ENCODE assay signal across 8 mouse cellular contexts in genomic region chr8:127063551-127064360, GRCm38 (mm10). TPM values are rescaled to one million over a fixed set of nuclear protein-coding genes. Genes with fewer than 3 reads are reported as not detected.
DNase-seq lines count a peak whose midpoint lies in the region; ATAC-seq and TF ChIP-seq lines count a peak whose summit lies in the region.

TSS of gene Pard3 (plus strand) at chr8:127063893.

- peaks cover 2% of the 10 kb centered on the region; the same call in 1 of the 2 replicates for H3K27me3 ChIP-seq in forebrain, embryonic 16.5 days (replicated peaks; ENCODE audit: control insufficient read depth, insufficient read depth, low read length)
- H3K27me3 ChIP-seq in liver, postnatal 0 days (ENCODE audit: insufficient read depth, low read length): peaks cover 26% of the 10 kb centered on the region

- TF ChIP-seq CTCF in liver, postnatal 0 days (IDR thresholded peaks at IDR 0.05; ENCODE audit: low read depth): peak; percentile 37

- H3K4me2 ChIP-seq in forebrain, embryonic 16.5 days (ENCODE audit: low read length): peak within 1 kb of the TSS; percentile 89
- H3K4me2 ChIP-seq in liver, postnatal 0 days (ENCODE audit: low read depth, low read length): peak within 1 kb of the TSS; percentile 81

- ATAC-seq in forebrain, embryonic 16.5 days: peak; percentile 96
- peak; percentile 88 for ATAC-seq in liver, postnatal 0 days

- no peaks in the 10 kb centered on the region for H3K9me3 ChIP-seq in forebrain, embryonic 16.5 days (ENCODE audit: control insufficient read depth, low read length)
- H3K9me3 ChIP-seq in liver, postnatal 0 days (ENCODE audit: low read length): no peaks in the 10 kb centered on the region

- H3K9ac ChIP-seq in forebrain, embryonic 16.5 days (replicated peaks; ENCODE audit: low read depth, low read length): peak within 1 kb of the TSS; percentile 87
- H3K9ac ChIP-seq in liver, postnatal 0 days (replicated peaks): peak within 1 kb of the TSS; percentile 74

- under 1% methylated on average over 74 of the region's 98 CpGs for WGBS in forebrain, embryonic 16.5 days
- WGBS in liver, postnatal 0 days (ENCODE audit: insufficient replicate concordance): under 1% methylated on average over 64 of the region's 98 CpGs

- H3K36me3 ChIP-seq in forebrain, embryonic 16.5 days (ENCODE audit: control insufficient read depth, insufficient read depth): no peaks in the 10 kb centered on the region
- H3K36me3 ChIP-seq in liver, postnatal 0 days (replicated peaks; ENCODE audit: insufficient read depth, low read length): no peaks in the 10 kb centered on the region

- peak within 1 kb of the TSS; percentile 93 for H3K4me3 ChIP-seq in forebrain, embryonic 16.5 days (replicated peaks; ENCODE audit: low read length)
- peak within 1 kb of the TSS; percentile 63 for H3K4me3 ChIP-seq in liver, postnatal 0 days (ENCODE audit: low read depth, low read length)

- peaks cover 24% of the 10 kb centered on the region for H3K4me1 ChIP-seq in forebrain, embryonic 16.5 days (replicated peaks; ENCODE audit: control insufficient read depth, insufficient read depth, low read length)
- H3K4me1 ChIP-seq in liver, postnatal 0 days (ENCODE audit: insufficient read depth): peaks cover 10% of the 10 kb centered on the region

- no peak for TF ChIP-seq EP300 in liver, postnatal 0 days (IDR thresholded peaks at IDR 0.05; ENCODE audit: low read depth)

- DNase-seq in ES-CJ7 (ENCODE audit: low read depth, low spot score): peak; percentile 81
- peak; percentile 64 for DNase-seq in cerebellum, adult 11 months
- peak; percentile 81 to 87 for DNase-seq in heart, postnatal 10 days
- peak; percentile 49 to 69 for DNase-seq in layer of hippocampus, adult 18-20 months (ENCODE audit: low spot score in 2 of 2)
- peak; percentile 70 for DNase-seq in liver, postnatal 0 days
- peak; percentile 69 for DNase-seq in ovary, postnatal 10 days (ENCODE audit: low spot score)
- peak; percentile 70 to 78 for DNase-seq in urinary bladder, postnatal 36 days (ENCODE audit: low spot score in 2 of 2)

- H3K27ac ChIP-seq in forebrain, embryonic 16.5 days (ENCODE audit: low read length): peak within 1 kb of the TSS; percentile 88
- H3K27ac ChIP-seq in liver, postnatal 0 days (ENCODE audit: low read depth): peak within 1 kb of the TSS; percentile 92

- intact Hi-C loops in heart, postnatal 10 days (cut with DNase I): loop anchor here (1.0 to 5.0 kb wide), 3 partner anchors 74 to 114 kb away; no protein-coding TSS in a partner anchor

RNA-seq across cellular contexts. Expression of gene Pard3, which starts in this region (rescaled TPM):
- polyA plus RNA-seq in forebrain, embryonic 16.5 days (2015; fragmentation: Nextera tagmentation; extraction: Ambion mirVana): 16.4 and 19.1 TPM in 2 replicates
- 10 to 100 TPM; 32.8 to 35.0 TPM for total RNA-seq in heart, postnatal 10 days (2021)
- total RNA-seq in layer of hippocampus, adult 18-20 months (2021): 10 to 100 TPM; 23.7 to 24.4 TPM
- polyA plus RNA-seq in liver, postnatal 0 days (2015; fragmentation: Nextera tagmentation; extraction: Ambion mirVana): 8.9 and 10.2 TPM in 2 replicates

Comparison
In these comparisons a context has a peak if more than half of its experiments do, and no peak if none do; other contexts are left out.
1. Peak in every context shown above with its lines: DNase-seq, ATAC-seq, H3K4me3 ChIP-seq and H3K27ac ChIP-seq.